Mouse (Mus musculus): ENCODE results near the gene Cnr1.

DNA sequence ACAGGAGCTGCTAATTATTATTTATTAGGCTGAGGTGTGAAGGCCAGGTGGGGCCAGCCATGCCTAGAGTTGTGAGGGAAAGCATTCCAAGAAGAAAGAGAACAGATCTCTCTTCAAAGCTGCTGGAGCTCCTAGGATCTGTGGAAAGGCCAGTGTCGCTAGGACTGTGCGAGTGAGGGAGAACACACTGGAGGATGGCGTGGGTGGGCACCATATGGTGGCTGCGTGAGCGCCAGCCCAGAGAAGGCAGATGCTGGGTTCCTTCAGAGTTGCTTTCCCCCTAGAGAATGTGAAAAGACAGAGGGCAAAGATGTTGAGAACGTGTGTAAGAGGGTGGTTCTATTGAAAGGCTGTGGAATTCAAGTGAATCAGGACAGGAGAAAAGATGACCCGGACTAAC is 30.6 kb upstream of the Cnr1 start:
- no peak for TF ChIP-seq CTCF (IDR thresholded peaks at IDR 0.05)
- no peak for TF ChIP-seq EP300 (IDR thresholded peaks at IDR 0.05)

Measured in lung, postnatal 0 days (tissue).